Mouse (Mus musculus): Measurements from ENCODE around the gene Nrip2. TPM values are rescaled to one million over a fixed set of nuclear protein-coding genes. Genes with fewer than 3 reads are reported as not detected.

Gene Nrip2
- polyA plus RNA-seq, 1 experiment from 2014 or later = 5.9 TPM

DNA sequence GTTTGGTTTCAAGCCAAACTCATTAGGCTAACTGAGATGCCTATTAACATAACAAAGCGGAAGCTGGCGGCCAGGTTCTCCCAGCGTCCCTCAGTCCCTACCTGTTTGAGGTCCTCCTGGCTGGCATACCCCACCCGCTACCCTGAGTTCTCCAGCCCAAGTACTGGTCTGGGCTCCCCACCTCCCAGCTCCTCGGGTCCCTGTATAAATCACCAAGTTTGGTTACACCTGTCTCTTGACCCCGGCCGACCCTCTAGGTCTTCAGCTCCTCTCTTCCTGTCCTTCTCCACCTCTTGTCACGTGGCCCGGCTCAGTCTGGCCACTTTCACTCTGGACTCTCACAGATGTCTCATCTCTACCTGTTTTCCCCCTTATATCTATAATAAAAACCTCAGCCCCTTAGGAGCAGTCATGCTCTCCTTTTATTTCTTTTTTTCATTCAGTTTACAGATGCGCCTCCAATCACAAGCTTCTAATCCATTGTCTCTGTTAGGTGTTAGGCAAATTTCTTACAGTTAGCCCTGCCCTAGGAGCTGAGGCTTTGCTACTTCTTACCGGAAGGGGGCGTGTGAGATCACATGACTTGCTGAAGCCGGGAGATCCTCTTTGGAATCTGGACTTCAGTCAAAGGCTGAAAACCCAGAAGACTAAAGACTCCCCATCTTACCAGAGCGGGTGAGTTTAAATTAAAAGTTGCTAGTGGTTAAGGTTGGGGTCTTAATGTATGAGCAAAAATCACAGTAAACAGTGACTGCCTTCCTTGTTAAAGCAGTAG is 46.9 kb downstream of the Nrip2 start:
- 0 out of 2 replicates have a peak, but pooled peaks have one; percentile 52 for ATAC-seq (ENCODE audit: low FRiP score, low read depth)
- peak overlapping the region; percentile 27 for H3K4me2 ChIP-seq (replicated peaks)

DNA sequence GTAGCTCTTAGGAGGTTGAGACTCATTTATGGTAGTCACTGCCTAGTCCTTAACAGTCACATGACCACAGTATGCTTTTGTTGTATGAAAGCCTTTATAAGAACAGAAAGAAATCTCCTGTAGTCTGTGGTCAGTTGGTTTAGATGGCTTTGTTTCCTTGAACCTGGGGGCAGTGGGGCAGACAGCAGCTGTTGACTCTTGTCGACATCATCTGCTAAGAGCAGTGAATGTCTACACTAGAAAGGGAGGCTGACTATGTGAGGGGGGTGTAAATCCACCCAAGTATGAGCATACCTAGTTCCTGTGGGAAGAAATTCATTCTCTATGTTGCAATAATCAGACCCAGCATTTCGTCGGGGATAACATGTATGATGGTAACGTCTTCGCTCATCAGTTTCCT is 48.0 kb downstream of the Nrip2 start:
- H3K4me3 ChIP-seq = no peak overlapping the region
- WGBS = 97% methylated on average over 5 of the region's 5 CpGs

More for the DNA sequence above, 46.9 kb downstream of the Nrip2 start:
- H3K4me1 ChIP-seq = no peaks in the 10 kb centered on the region
- H3K9ac ChIP-seq = no peak overlapping the region
- H3K36me3 ChIP-seq = no peaks in the 10 kb centered on the region
- no peaks in the 10 kb centered on the region for H3K27me3 ChIP-seq
- H3K4me3 ChIP-seq = no peak overlapping the region
- no peaks in the 10 kb centered on the region for H3K9me3 ChIP-seq
- WGBS = 13% methylated on average over 14 of the region's 14 CpGs
- H3K27ac ChIP-seq = no peak overlapping the region

DNA sequence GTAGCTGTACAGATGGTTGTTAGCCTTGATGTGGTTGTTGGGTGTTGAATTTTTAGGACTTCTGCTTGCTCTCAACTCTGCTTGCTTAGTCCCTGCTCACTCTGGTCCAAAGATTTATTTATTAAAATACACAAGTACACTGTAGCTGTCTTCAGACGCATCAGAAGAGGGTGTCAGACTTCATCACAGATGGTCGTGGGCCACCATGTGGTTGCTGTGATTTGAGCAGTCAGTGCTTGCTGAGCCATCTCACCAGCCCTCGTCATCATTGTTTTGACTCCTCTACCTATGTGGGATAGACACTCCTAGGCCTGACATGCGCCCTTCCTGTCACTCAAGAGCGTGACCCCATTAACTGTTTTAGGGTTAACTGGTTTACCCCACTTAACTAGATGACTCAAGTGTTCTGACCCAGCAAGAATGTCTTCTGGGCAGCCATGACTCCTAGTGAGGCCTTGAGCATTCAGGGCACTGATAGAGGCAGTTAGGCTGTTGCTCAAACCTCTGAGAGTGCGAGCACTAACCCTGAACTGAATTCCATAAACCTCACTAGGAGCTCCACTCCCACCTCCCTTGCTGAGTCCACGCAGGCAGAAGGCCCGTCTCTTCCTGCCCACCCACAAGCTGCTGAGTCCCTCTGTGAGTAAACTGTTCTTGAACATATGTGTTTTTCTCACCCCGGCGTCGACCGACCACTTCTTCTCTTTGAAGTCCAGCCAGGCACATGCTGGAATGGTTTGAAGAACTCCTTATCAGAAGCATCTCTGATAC is 56.9 kb downstream of the Nrip2 start:
- H3K27ac ChIP-seq = no peak overlapping the region
- peaks cover 6% of the 10 kb centered on the region; the same call in 1 of the 2 replicates for H3K4me1 ChIP-seq
- WGBS = 73% methylated on average over 12 of the region's 12 CpGs
- H3K4me2 ChIP-seq (replicated peaks) = no peak overlapping the region
- no peaks in the 10 kb centered on the region for H3K27me3 ChIP-seq
- 0 out of 2 replicates have a peak, but pooled peaks cover 6% of the 10 kb centered on the region for H3K9me3 ChIP-seq
- no peak overlapping the region for H3K4me3 ChIP-seq
- H3K36me3 ChIP-seq = no peaks in the 10 kb centered on the region
- H3K9ac ChIP-seq = no peak overlapping the region
- no peak for ATAC-seq (ENCODE audit: low FRiP score, low read depth)

More for the DNA sequence above, 48.0 kb downstream of the Nrip2 start:
- no peaks in the 10 kb centered on the region for H3K9me3 ChIP-seq
- H3K36me3 ChIP-seq = no peaks in the 10 kb centered on the region
- H3K9ac ChIP-seq = no peak overlapping the region
- peaks cover 1% of the 10 kb centered on the region; the same call in 1 of the 2 replicates for H3K4me1 ChIP-seq
- H3K4me2 ChIP-seq (replicated peaks) = no peak overlapping the region
- no peak overlapping the region for H3K27ac ChIP-seq
- ATAC-seq (ENCODE audit: low FRiP score, low read depth) = no peak
- no peaks in the 10 kb centered on the region for H3K27me3 ChIP-seq

DNA sequence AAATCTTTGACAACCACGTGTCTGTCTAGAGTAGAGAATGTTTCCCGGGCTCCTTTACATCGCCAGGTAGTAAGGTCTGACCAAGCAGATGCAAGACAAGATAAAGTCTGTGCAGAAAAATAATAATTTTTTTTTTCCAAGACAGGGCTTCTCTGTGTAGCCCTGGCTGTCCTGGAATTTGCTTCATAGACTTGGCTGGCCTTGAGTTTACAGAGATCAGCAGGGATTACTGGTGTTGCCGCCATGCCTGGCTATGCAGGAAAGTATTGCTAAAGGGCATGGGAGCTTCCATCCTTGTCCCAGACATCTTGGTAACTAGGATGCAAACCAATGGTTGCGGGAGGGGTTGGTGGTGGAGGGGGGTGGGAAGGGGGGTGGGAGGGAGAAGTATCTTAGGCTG is 58.1 kb downstream of the Nrip2 start:
- Histone ChIP-seq H3K4me1 (peaks cover 3% of the 10 kb centered on the region; the same call in 1 of the 2 replicates), H3K27me3 (no peaks in the 10 kb centered on the region), H3K36me3 (no peaks in the 10 kb centered on the region), H3K9me3 (0 out of 2 replicates have a peak, but pooled peaks cover 6% of the 10 kb centered on the region), H3K4me3 (no peak overlapping the region), H3K4me2 (replicated peaks) (no peak overlapping the region), H3K27ac (no peak overlapping the region), H3K9ac (no peak overlapping the region)
- no peak for ATAC-seq (ENCODE audit: low FRiP score, low read depth)
- 89% methylated on average over 5 of the region's 5 CpGs for WGBS

DNA sequence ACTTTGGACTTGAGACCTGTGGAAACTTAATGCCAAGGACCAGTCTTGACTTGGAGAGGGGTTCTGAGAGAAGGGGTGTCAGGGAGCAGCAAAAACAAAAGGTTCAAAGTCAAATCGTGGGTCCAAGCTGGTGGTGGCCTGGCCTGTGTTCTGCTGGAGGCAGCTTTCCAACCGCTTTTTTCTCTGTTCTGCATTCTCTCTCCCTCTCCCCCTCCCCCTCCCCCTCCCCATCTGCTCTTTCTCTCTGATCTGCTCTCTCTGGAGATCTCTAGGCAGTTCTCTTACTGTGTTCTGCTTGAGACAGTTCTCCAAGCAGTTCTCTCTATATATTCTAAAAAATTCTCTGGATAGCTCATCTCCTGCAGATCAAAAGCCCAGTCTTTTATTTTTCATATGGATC is 61.2 kb downstream of the Nrip2 start:
- Histone ChIP-seq H3K4me2 (replicated peaks) (no peak overlapping the region), H3K9ac (no peak overlapping the region), H3K4me3 (no peak overlapping the region), H3K27ac (no peak overlapping the region), H3K36me3 (no peaks in the 10 kb centered on the region), H3K4me1 (no peaks in the 10 kb centered on the region), H3K9me3 (0 out of 2 replicates have a peak, but pooled peaks cover 6% of the 10 kb centered on the region), H3K27me3 (no peaks in the 10 kb centered on the region)
- 21% methylated on average over 2 of the region's 2 CpGs for WGBS
- no peak for ATAC-seq (ENCODE audit: low FRiP score, low read depth)

DNA sequence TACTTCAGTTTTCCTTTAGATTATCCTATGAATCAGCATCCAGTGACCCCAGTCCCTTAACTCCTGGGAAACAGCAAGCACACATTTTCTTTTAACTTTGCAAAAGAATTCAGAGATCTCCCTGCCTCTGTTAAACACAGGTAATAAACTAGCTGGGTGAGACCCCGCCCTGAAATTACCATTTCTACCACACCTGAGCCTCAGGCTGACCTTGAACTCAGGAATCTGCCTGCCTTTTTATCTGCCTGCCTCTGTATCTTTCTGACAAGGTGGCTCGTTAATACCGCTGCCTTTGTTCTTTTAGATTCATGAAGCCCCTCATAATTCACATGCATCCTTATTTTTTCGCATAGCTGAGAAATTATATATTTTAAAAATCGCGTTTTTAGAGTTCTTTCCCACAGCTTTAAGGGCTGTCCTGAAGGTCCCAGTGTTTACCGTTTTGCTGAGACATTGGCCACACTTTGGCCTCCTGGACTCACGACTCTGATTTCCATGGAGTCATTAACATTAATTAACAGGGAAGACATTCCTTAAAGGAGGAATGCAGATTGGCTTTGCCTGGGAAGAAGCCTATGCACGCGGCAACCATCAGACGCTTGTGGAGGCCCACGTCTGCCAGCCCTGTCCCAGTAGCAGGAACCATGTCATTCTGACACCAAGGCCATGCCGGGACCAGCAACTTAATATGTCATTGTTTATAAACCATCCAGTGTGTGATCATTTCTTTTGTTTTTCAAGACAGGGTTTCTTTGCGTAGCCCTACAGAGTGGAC is 61.8 kb downstream of the Nrip2 start:
- 80% methylated on average over 14 of the region's 14 CpGs for WGBS
- no peaks in the 10 kb centered on the region for H3K27me3 ChIP-seq
- H3K9me3 ChIP-seq = 0 out of 2 replicates have a peak, but pooled peaks cover 6% of the 10 kb centered on the region
- no peak overlapping the region for H3K4me2 ChIP-seq (replicated peaks)
- no peaks in the 10 kb centered on the region for H3K36me3 ChIP-seq
- H3K27ac ChIP-seq = no peak overlapping the region
- no peaks in the 10 kb centered on the region for H3K4me1 ChIP-seq
- no peak for ATAC-seq (ENCODE audit: low FRiP score, low read depth)
- no peak overlapping the region for H3K9ac ChIP-seq
- H3K4me3 ChIP-seq = no peak overlapping the region

DNA sequence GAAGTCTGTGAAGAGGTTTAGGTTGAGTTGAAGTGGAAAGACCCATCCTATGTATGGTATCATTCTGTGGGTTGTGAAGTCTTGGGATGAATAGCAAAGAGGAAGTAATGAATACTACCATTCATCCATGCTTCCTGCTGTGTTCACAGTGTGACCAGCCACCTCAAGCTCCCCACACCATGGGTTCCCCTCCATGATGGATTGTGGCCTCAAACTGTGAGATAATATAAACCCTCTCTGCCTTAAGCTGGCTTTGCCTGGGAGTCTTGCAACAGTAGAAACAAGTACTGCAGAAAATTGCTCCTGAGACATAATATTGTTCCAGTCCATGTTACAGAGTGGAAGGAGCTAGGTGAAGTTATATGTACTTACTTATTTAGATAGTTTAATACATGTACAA is 62.5 kb downstream of the Nrip2 start:
- H3K4me3 ChIP-seq = no peak overlapping the region
- no peaks in the 10 kb centered on the region for H3K4me1 ChIP-seq
- H3K4me2 ChIP-seq (replicated peaks) = no peak overlapping the region
- no peaks in the 10 kb centered on the region for H3K27me3 ChIP-seq
- no peak overlapping the region for H3K9ac ChIP-seq
- H3K27ac ChIP-seq = no peak overlapping the region
- 0 out of 2 replicates have a peak, but pooled peaks cover 6% of the 10 kb centered on the region for H3K9me3 ChIP-seq
- no peaks in the 10 kb centered on the region for H3K36me3 ChIP-seq
- no peak for ATAC-seq (ENCODE audit: low FRiP score, low read depth)

DNA sequence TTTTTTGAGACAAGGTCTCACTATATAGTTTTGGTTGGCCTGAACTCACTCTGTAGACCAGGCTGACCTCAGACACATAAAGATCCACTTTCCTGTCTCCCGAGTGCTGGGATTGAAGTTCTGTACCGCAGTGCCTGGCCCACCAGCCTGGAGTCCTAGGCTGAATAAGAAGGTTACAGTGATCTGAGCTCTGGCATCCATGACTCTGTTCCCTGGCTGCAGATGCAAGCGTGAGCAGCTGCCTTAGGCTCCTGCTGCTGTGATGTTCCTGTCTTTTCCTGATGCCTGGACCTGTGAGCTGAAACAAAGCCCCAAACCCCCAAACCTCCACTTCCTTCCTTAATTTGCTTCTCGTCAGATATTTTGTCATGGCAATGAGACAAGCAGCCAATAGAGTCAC is 65.9 kb downstream of the Nrip2 start:
- H3K27ac ChIP-seq = no peak overlapping the region
- H3K4me3 ChIP-seq = no peak overlapping the region
- no peak overlapping the region for H3K9ac ChIP-seq
- ATAC-seq (ENCODE audit: low FRiP score, low read depth) = no peak
- H3K4me1 ChIP-seq = 0 out of 2 replicates have a peak, but pooled peaks cover 3% of the 10 kb centered on the region
- no peaks in the 10 kb centered on the region for H3K9me3 ChIP-seq
- no peaks in the 10 kb centered on the region for H3K36me3 ChIP-seq
- H3K27me3 ChIP-seq = no peaks in the 10 kb centered on the region
- WGBS = 75% methylated on average over 4 of the region's 4 CpGs
- no peak overlapping the region for H3K4me2 ChIP-seq (replicated peaks)

Other genes with a start within 250 kb of the Nrip2 start
- 4.2 and 5.4 TPM in 2 replicates for gene Tead4, start 98.5 kb upstream of the Nrip2 start, polyA plus RNA-seq (2015; fragmentation: Nextera tagmentation; extraction: Ambion mirVana)
- gene Tulp3, start 43.4 kb upstream of the Nrip2 start, polyA plus RNA-seq (2015; fragmentation: Nextera tagmentation; extraction: Ambion mirVana) = 24.0 and 26.3 TPM in 2 replicates
- 157 and 161 TPM in 2 replicates for gene Rhno1, start 36.4 kb upstream of the Nrip2 start, polyA plus RNA-seq (2015; fragmentation: Nextera tagmentation; extraction: Ambion mirVana)
- 29.3 and 32.8 TPM in 2 replicates for gene Foxm1, start 36.3 kb upstream of the Nrip2 start, polyA plus RNA-seq (2015; fragmentation: Nextera tagmentation; extraction: Ambion mirVana)
- 0.34 and 0.49 TPM in 2 replicates for gene Tex52, start 23.8 kb upstream of the Nrip2 start, polyA plus RNA-seq (2015; fragmentation: Nextera tagmentation; extraction: Ambion mirVana)
- gene Gm44596, start 23.8 kb upstream of the Nrip2 start, polyA plus RNA-seq (2015; fragmentation: Nextera tagmentation; extraction: Ambion mirVana) = not detected in 2 replicates
- gene Itfg2, start 25.6 kb downstream of the Nrip2 start, polyA plus RNA-seq (2015; fragmentation: Nextera tagmentation; extraction: Ambion mirVana) = 41.1 and 41.3 TPM in 2 replicates
- 434 and 451 TPM in 2 replicates for gene Fkbp4, start 39.4 kb downstream of the Nrip2 start, polyA plus RNA-seq (2015; fragmentation: Nextera tagmentation; extraction: Ambion mirVana)
- 0.33 TPM in 1 of 2 replicates, not detected in the other for gene Pzp, start 127.4 kb downstream of the Nrip2 start, polyA plus RNA-seq (2015; fragmentation: Nextera tagmentation; extraction: Ambion mirVana)
- not detected in 2 replicates for gene A2ml1, start 182.3 kb downstream of the Nrip2 start, polyA plus RNA-seq (2015; fragmentation: Nextera tagmentation; extraction: Ambion mirVana)
- gene Klrb1a, start 224.2 kb downstream of the Nrip2 start, polyA plus RNA-seq (2015; fragmentation: Nextera tagmentation; extraction: Ambion mirVana) = not detected in 2 replicates

Data from limb, embryonic 13.5 days (tissue).